Mouse (Mus musculus) liver, adult 2 months (tissue): ENCODE data around the gene Nat14.

ENCODE experiments used
- CTCF ChIP-seq: fragments of 200-500 bp; IDR thresholded peaks from 2 replicates; pipeline ENCODE4 v1.5.1; 2011; ENCODE audit warnings: low read depth, low read length, control low read depth
- POLR2A ChIP-seq: fragments of 200-500 bp; IDR thresholded peaks from 2 replicates; pipeline ENCODE4 v1.6.1; 2011; ENCODE audit warnings: low read length, control low read depth; ENCODE audit not compliant: insufficient read depth; ENCODE audit errors: extremely low read depth

- TF ChIP-seq POLR2A (no peak), CTCF (no peak)
Measured at GRCm38 (mm10) chr7:4928323-4928722, 6.5 kb downstream of the Nat14 start.
